25 mouse cellular contexts compared by ENCODE assay signal in the genomic region with DNA sequence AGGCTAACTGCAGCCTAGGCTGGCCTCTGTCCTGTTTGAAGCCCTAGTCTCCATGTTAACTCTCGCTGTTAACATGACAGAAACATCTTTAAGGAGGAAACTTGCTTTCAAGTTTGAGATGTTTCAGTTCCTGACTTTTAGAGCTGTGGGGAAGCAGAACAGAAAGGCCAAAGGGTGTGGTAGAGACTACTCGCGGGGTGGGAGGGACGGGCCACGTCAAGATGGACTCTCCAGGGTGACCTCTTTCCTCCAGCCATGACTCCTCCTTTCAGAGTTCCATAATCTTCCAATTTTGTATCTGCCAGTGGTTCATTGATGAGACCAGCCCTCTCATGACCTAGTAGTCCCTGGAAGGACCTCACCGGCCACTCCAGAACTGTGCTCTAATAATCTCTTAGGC. TPM values are rescaled to one million over a fixed set of nuclear protein-coding genes. Genes with fewer than 3 reads are reported as not detected.
DNase-seq lines count a peak whose midpoint lies in the region; ATAC-seq and TF ChIP-seq lines count a peak whose summit lies in the region.
"Had no signal": no experiment of that assay in that cellular context is flagged by ENCODE, and none has a peak within 500 bp of the region (broad histone marks: within the 10 kb centered on the region; RNA-seq: fewer than 3 reads in every experiment).

No protein-coding gene starts in this region.

- no peak for ATAC-seq in hindbrain, postnatal 0 days
- ATAC-seq in G1E (ENCODE audit: extremely low read depth, insufficient number of reproducible peaks, low FRiP score, poor library complexity, severe bottlenecking): no peak
- ATAC-seq in liver, postnatal 0 days: peak; percentile 40; the same call in 1 of the 2 replicates
- ATAC-seq: forebrain, embryonic 13.5 days had no signal

- DNase-seq in hindbrain, embryonic 10.5 days (ENCODE audit: low spot score): no peak
- no peak for DNase-seq in hindbrain, postnatal 0 days (ENCODE audit: low spot score)
- no peak for DNase-seq in G1E (ENCODE audit: low spot score)
- no peak for DNase-seq in liver, postnatal 0 days
- DNase-seq in ovary, postnatal 36 days (ENCODE audit: low spot score): no peak
- no peak for DNase-seq in Muller cell, postnatal 12 days (ENCODE audit: inconsistent ontology term)
- DNase-seq in frontal cortex, postnatal 36 days (ENCODE audit: low spot score in 2 of 2): no peak
- DNase-seq: adrenal gland, postnatal 36 days; cerebellum, postnatal 10 days; embryo, embryonic 11 days; heart, adult 18-20 months; kidney, postnatal 10 days; right cerebral cortex, postnatal 14 days; thymus, adult 2 months had no signal

- 92% methylated on average over 6 of the region's 6 CpGs for WGBS in hindbrain, embryonic 10.5 days
- 87% methylated on average over 6 of the region's 6 CpGs for whole genome bisulfite sequencing in hindbrain, postnatal 0 days
- WGBS in liver, postnatal 0 days (ENCODE audit: insufficient replicate concordance): 60% methylated on average over 6 of the region's 6 CpGs

- H3K36me3 ChIP-seq in hindbrain, embryonic 10.5 days: peaks cover 15% of the 10 kb centered on the region
- no peaks in the 10 kb centered on the region for H3K36me3 ChIP-seq in hindbrain, postnatal 0 days (ENCODE audit: insufficient read depth, low read length)
- H3K36me3 ChIP-seq in G1E (replicated peaks): peaks cover 78% of the 10 kb centered on the region
- peaks cover 82% of the 10 kb centered on the region for H3K36me3 ChIP-seq in erythroblast, embryonic 14.5 days (ENCODE audit: control insufficient read depth)
- H3K36me3 ChIP-seq in liver, postnatal 0 days (replicated peaks; ENCODE audit: insufficient read depth, low read length): peaks cover 7% of the 10 kb centered on the region; the same call in 1 of the 2 replicates
- H3K36me3 ChIP-seq: embryonic facial prominence, embryonic 15.5 days; hindbrain, embryonic 13.5 days; intestine, embryonic 15.5 days; lung, embryonic 15.5 days had no signal

- no peak for TF ChIP-seq CTCF in hindbrain, postnatal 0 days (IDR thresholded peaks at IDR 0.05; ENCODE audit: low read depth)
- no peak for TF ChIP-seq CTCF in G1E (IDR thresholded peaks at IDR 0.05; ENCODE audit: low read depth, low read length)
- TF ChIP-seq CTCF in liver, postnatal 0 days (IDR thresholded peaks at IDR 0.05; ENCODE audit: low read depth): no peak

- H3K27ac ChIP-seq in hindbrain, embryonic 10.5 days: peak overlapping the region; percentile 56
- H3K27ac ChIP-seq in hindbrain, postnatal 0 days: no peak overlapping the region
- peak overlapping the region; percentile 86 for H3K27ac ChIP-seq in liver, postnatal 0 days (ENCODE audit: low read depth)
- H3K27ac ChIP-seq: intestine, embryonic 15.5 days; lung, embryonic 15.5 days had no signal

- peaks cover 61% of the 10 kb centered on the region for H3K4me1 ChIP-seq in hindbrain, embryonic 10.5 days (replicated peaks)
- peaks cover 6% of the 10 kb centered on the region for H3K4me1 ChIP-seq in hindbrain, postnatal 0 days (ENCODE audit: insufficient read depth, low read length)
- H3K4me1 ChIP-seq in G1E (ENCODE audit: insufficient read depth, low read depth, low read length): peaks cover 31% of the 10 kb centered on the region
- H3K4me1 ChIP-seq in erythroblast, embryonic 14.5 days (ENCODE audit: control insufficient read depth): peaks cover 78% of the 10 kb centered on the region
- peaks cover 37% of the 10 kb centered on the region for H3K4me1 ChIP-seq in liver, postnatal 0 days (ENCODE audit: insufficient read depth)
- H3K4me1 ChIP-seq: lung, embryonic 15.5 days had no signal

- no peak for TF ChIP-seq EP300 in liver, postnatal 0 days (IDR thresholded peaks at IDR 0.05; ENCODE audit: low read depth)

- no peaks in the 10 kb centered on the region for H3K27me3 ChIP-seq in hindbrain, embryonic 10.5 days (ENCODE audit: insufficient read depth, poor library complexity, severe bottlenecking)
- no peaks in the 10 kb centered on the region for H3K27me3 ChIP-seq in hindbrain, postnatal 0 days (ENCODE audit: insufficient read depth, low read length)
- no peaks in the 10 kb centered on the region for H3K27me3 ChIP-seq in G1E (ENCODE audit: insufficient read depth, low read length)
- H3K27me3 ChIP-seq in erythroblast, embryonic 14.5 days (ENCODE audit: control insufficient read depth): no peaks in the 10 kb centered on the region
- no peaks in the 10 kb centered on the region for H3K27me3 ChIP-seq in liver, postnatal 0 days (ENCODE audit: insufficient read depth, low read length)
- H3K27me3 ChIP-seq: embryonic facial prominence, embryonic 15.5 days; forebrain, embryonic 13.5 days; hindbrain, embryonic 13.5 days; intestine, embryonic 15.5 days; lung, embryonic 15.5 days; neural tube, embryonic 13.5 days had no signal

- no peaks in the 10 kb centered on the region for H3K9me3 ChIP-seq in hindbrain, embryonic 10.5 days
- H3K9me3 ChIP-seq in hindbrain, postnatal 0 days (ENCODE audit: low read length): no peaks in the 10 kb centered on the region
- H3K9me3 ChIP-seq in G1E (replicated peaks): no peaks in the 10 kb centered on the region
- H3K9me3 ChIP-seq in erythroblast, embryonic 14.5 days (ENCODE audit: control insufficient read depth, low read length): no peaks in the 10 kb centered on the region
- no peaks in the 10 kb centered on the region for H3K9me3 ChIP-seq in liver, postnatal 0 days (ENCODE audit: low read length)
- H3K9me3 ChIP-seq: embryonic facial prominence, embryonic 15.5 days; forebrain, embryonic 13.5 days; hindbrain, embryonic 13.5 days; intestine, embryonic 15.5 days; lung, embryonic 15.5 days; neural tube, embryonic 13.5 days had no signal

- no peak overlapping the region for H3K4me2 ChIP-seq in hindbrain, postnatal 0 days (ENCODE audit: low read depth, low read length)
- peak overlapping the region; percentile 52 for H3K4me2 ChIP-seq in liver, postnatal 0 days (ENCODE audit: low read depth, low read length)
- H3K4me2 ChIP-seq: embryonic facial prominence, embryonic 15.5 days; forebrain, embryonic 13.5 days; hindbrain, embryonic 13.5 days; intestine, embryonic 15.5 days; lung, embryonic 15.5 days; neural tube, embryonic 13.5 days had no signal

- H3K4me3 ChIP-seq in hindbrain, embryonic 10.5 days: no peak overlapping the region
- no peak overlapping the region for H3K4me3 ChIP-seq in hindbrain, postnatal 0 days (ENCODE audit: low read length)
- H3K4me3 ChIP-seq in G1E (ENCODE audit: low read depth, low read length): peak overlapping the region; percentile 23; the same call in 1 of the 2 replicates
- H3K4me3 ChIP-seq in erythroblast, embryonic 14.5 days (replicated peaks): peak overlapping the region; percentile 37
- H3K4me3 ChIP-seq in liver, postnatal 0 days (ENCODE audit: low read depth, low read length): no peak overlapping the region
- H3K4me3 ChIP-seq: embryonic facial prominence, embryonic 15.5 days; forebrain, embryonic 13.5 days; hindbrain, embryonic 13.5 days; intestine, embryonic 15.5 days; lung, embryonic 15.5 days; neural tube, embryonic 13.5 days had no signal

- H3K9ac ChIP-seq in hindbrain, postnatal 0 days (replicated peaks; ENCODE audit: low read length): no peak overlapping the region
- peak overlapping the region; percentile 48 for H3K9ac ChIP-seq in liver, postnatal 0 days (replicated peaks)
- H3K9ac ChIP-seq: embryonic facial prominence, embryonic 15.5 days; forebrain, embryonic 13.5 days; intestine, embryonic 15.5 days; lung, embryonic 15.5 days had no signal

RNA-seq across cellular contexts. Expression of a gene that starts 17.1 kb away (rescaled TPM):
- 19.3 and 25.6 TPM in 2 replicates for polyA plus RNA-seq in hindbrain, embryonic 10.5 days (2016; fragmentation: Nextera tagmentation; extraction: Ambion mirVana)
- 111 and 125 TPM in 2 replicates for total RNA-seq in hindbrain, postnatal 0 days (2014; rRNA removed)
- polyA plus RNA-seq in hindbrain, postnatal 0 days (2015; fragmentation: Nextera tagmentation; extraction: Ambion mirVana): 20.3 and 20.6 TPM in 2 replicates
- total RNA-seq in G1E (2014; fragmentation: Nextera tagmentation) (45.0 and 47.0 TPM in 2 replicates), G1E (2017) (17.0 and 18.3 TPM in 2 replicates)
- polyA plus RNA-seq in G1E (2012): 19.9 and 21.1 TPM in 2 replicates
- polyA plus RNA-seq in erythroblast, embryonic 14.5 days (2012): 2.6 and 2.8 TPM in 2 replicates
- polyA plus RNA-seq in liver, postnatal 0 days (2015; fragmentation: Nextera tagmentation; extraction: Ambion mirVana): 3.9 and 4.0 TPM in 2 replicates

RNA-seq across cellular contexts. Expression of a gene that starts 30.9 kb away (rescaled TPM):
- 55.4 and 57.1 TPM in 2 replicates for polyA plus RNA-seq in hindbrain, embryonic 10.5 days (2016; fragmentation: Nextera tagmentation; extraction: Ambion mirVana)
- total RNA-seq in hindbrain, postnatal 0 days (2014; rRNA removed): 29.4 and 32.9 TPM in 2 replicates
- 39.0 and 40.8 TPM in 2 replicates for polyA plus RNA-seq in hindbrain, postnatal 0 days (2015; fragmentation: Nextera tagmentation; extraction: Ambion mirVana)
- 63.4 and 95.9 TPM in 2 replicates for total RNA-seq in G1E (2014; fragmentation: Nextera tagmentation)
- total RNA-seq in G1E (2017): 76.4 and 77.1 TPM in 2 replicates
- 44.0 and 46.8 TPM in 2 replicates for polyA plus RNA-seq in G1E (2012)
- polyA plus RNA-seq in erythroblast, embryonic 14.5 days (2012): 3.0 and 3.6 TPM in 2 replicates
- polyA plus RNA-seq in liver, postnatal 0 days (2015; fragmentation: Nextera tagmentation; extraction: Ambion mirVana): 17.0 and 18.4 TPM in 2 replicates

RNA-seq across cellular contexts. Expression of a gene that starts 42.9 kb away (rescaled TPM):
- polyA plus RNA-seq in hindbrain, embryonic 10.5 days (2016; fragmentation: Nextera tagmentation; extraction: Ambion mirVana): 0.12 TPM in 1 of 2 replicates, not detected in the other
- 0.73 and 1.8 TPM in 2 replicates for total RNA-seq in hindbrain, postnatal 0 days (2014; rRNA removed)
- not detected in 2 replicates for polyA plus RNA-seq in hindbrain, postnatal 0 days (2015; fragmentation: Nextera tagmentation; extraction: Ambion mirVana)
- total RNA-seq in G1E (2014; fragmentation: Nextera tagmentation): not detected in 2 replicates
- 0.17 and 0.38 TPM in 2 replicates for total RNA-seq in G1E (2017)
- polyA plus RNA-seq in G1E (2012): not detected in 2 replicates
- not detected in 2 replicates for polyA plus RNA-seq in erythroblast, embryonic 14.5 days (2012)
- polyA plus RNA-seq in liver, postnatal 0 days (2015; fragmentation: Nextera tagmentation; extraction: Ambion mirVana): not detected in 2 replicates
- total RNA-seq: heart, adult 18-20 months; megakaryocyte-erythroid progenitor cell, adult 5-6 weeks had no signal
- polyA plus RNA-seq: embryonic facial prominence, embryonic 15.5 days; forebrain, embryonic 13.5 days; heart, postnatal 0 days; hindbrain, embryonic 13.5 days; intestine, embryonic 15.5 days; lung, embryonic 15.5 days; midbrain, postnatal 0 days; neural tube, embryonic 13.5 days; urinary bladder, adult 2 months had no signal

RNA-seq across cellular contexts. Expression of a gene that starts 55.2 kb away (rescaled TPM):
- polyA plus RNA-seq in hindbrain, embryonic 10.5 days (2016; fragmentation: Nextera tagmentation; extraction: Ambion mirVana): 22.8 and 27.2 TPM in 2 replicates
- total RNA-seq in hindbrain, postnatal 0 days (2014; rRNA removed): 71.0 and 76.1 TPM in 2 replicates
- polyA plus RNA-seq in hindbrain, postnatal 0 days (2015; fragmentation: Nextera tagmentation; extraction: Ambion mirVana): 52.1 and 52.9 TPM in 2 replicates
- 9.0 and 15.9 TPM in 2 replicates for total RNA-seq in G1E (2014; fragmentation: Nextera tagmentation)
- 10.2 and 11.1 TPM in 2 replicates for total RNA-seq in G1E (2017)
- polyA plus RNA-seq in G1E (2012): 68.3 and 101 TPM in 2 replicates
- polyA plus RNA-seq in erythroblast, embryonic 14.5 days (2012): 1.5 and 2.6 TPM in 2 replicates
- 4.1 and 4.7 TPM in 2 replicates for polyA plus RNA-seq in liver, postnatal 0 days (2015; fragmentation: Nextera tagmentation; extraction: Ambion mirVana)

Comparison
In these comparisons a context has a peak if more than half of its experiments do, and no peak if none do; other contexts are left out.
1. H3K4me3 ChIP-seq: peak in G1E (single experiment) and erythroblast, embryonic 14.5 days (single experiment); none in hindbrain, embryonic 10.5 days (single experiment), hindbrain, postnatal 0 days (single experiment) and liver, postnatal 0 days (single experiment).